In genomic region chr4:153377981-153378380, GRCm38 (mm10) we compare ENCODE assay signal across 10 mouse cellular contexts.
DNase-seq lines count a peak whose midpoint lies in the region; ATAC-seq lines count a peak whose summit lies in the region.
"Had no signal": no experiment of that assay in that cellular context is flagged by ENCODE, and none has a peak within 500 bp of the region (broad histone marks: within the 10 kb centered on the region; RNA-seq: fewer than 3 reads in every experiment).

No protein-coding gene starts in this region.

- no peak overlapping the region for H3K4me2 ChIP-seq in heart, embryonic 11.5 days
- H3K4me2 ChIP-seq in embryonic facial prominence, embryonic 11.5 days (ENCODE audit: low read depth, low read length), result no peak overlapping the region
- H3K4me2 ChIP-seq in neural tube, embryonic 11.5 days (ENCODE audit: low read depth), result no peak overlapping the region

- no peaks in the 10 kb centered on the region for H3K4me1 ChIP-seq in heart, embryonic 11.5 days (ENCODE audit: control insufficient read depth, insufficient read depth, low read length)
- H3K4me1 ChIP-seq in embryonic facial prominence, embryonic 11.5 days (ENCODE audit: control insufficient read depth, insufficient read depth, low read length), result no peaks in the 10 kb centered on the region
- no peaks in the 10 kb centered on the region for H3K4me1 ChIP-seq in neural tube, embryonic 11.5 days (ENCODE audit: control insufficient read depth, insufficient read depth, low read length)

- DNase-seq in heart, postnatal 25 days (ENCODE audit: low spot score), result no peak
- DNase-seq in R1 (ENCODE audit: low read depth, low spot score), result peak; percentile 31
- peak; percentile 56 for DNase-seq in embryonic facial prominence, embryonic 11.5 days (ENCODE audit: low spot score)
- peak; percentile 16 for DNase-seq in kidney, postnatal 14 days
- DNase-seq in neural tube, embryonic 11.5 days (ENCODE audit: low spot score), result peak; percentile 61
- no peak for DNase-seq in spleen, postnatal 36 days (ENCODE audit: low spot score in 2 of 2)
- DNase-seq in adrenal gland, postnatal 4 days (ENCODE audit: low spot score in 2 of 2), result no peak

- no peaks in the 10 kb centered on the region for H3K36me3 ChIP-seq in heart, embryonic 11.5 days (ENCODE audit: control insufficient read depth, insufficient read depth, low read length)
- no peaks in the 10 kb centered on the region for H3K36me3 ChIP-seq in embryonic facial prominence, embryonic 11.5 days (replicated peaks; ENCODE audit: control insufficient read depth, insufficient read depth, low read depth, low read length)
- H3K36me3 ChIP-seq in neural tube, embryonic 11.5 days (ENCODE audit: control insufficient read depth, insufficient read depth, low read length), result no peaks in the 10 kb centered on the region

- no peaks in the 10 kb centered on the region; the same call in 1 of the 2 replicates for H3K9me3 ChIP-seq in heart, embryonic 11.5 days (replicated peaks; ENCODE audit: control insufficient read depth, low read length)
- no peaks in the 10 kb centered on the region for H3K9me3 ChIP-seq in embryonic facial prominence, embryonic 11.5 days (replicated peaks; ENCODE audit: control insufficient read depth, low read length)
- no peaks in the 10 kb centered on the region for H3K9me3 ChIP-seq in neural tube, embryonic 11.5 days (ENCODE audit: control insufficient read depth, low read length)

- H3K9ac ChIP-seq in heart, embryonic 11.5 days (ENCODE audit: low read depth, low read length), result no peak overlapping the region
- no peak overlapping the region for H3K9ac ChIP-seq in embryonic facial prominence, embryonic 11.5 days (replicated peaks; ENCODE audit: low read length)
- H3K9ac ChIP-seq in neural tube, embryonic 11.5 days (ENCODE audit: low read length), result no peak overlapping the region

- H3K4me3 ChIP-seq in heart, embryonic 11.5 days (ENCODE audit: low read depth, low read length), result no peak overlapping the region
- no peak overlapping the region for H3K4me3 ChIP-seq in embryonic facial prominence, embryonic 11.5 days (ENCODE audit: low read depth, low read length)
- H3K4me3 ChIP-seq in neural tube, embryonic 11.5 days (ENCODE audit: low read depth, low read length), result no peak overlapping the region

- 0 out of 2 replicates have a peak, but pooled peaks have one; percentile 7 for ATAC-seq in heart, embryonic 11.5 days (replicated peaks; ENCODE audit: insufficient number of reproducible peaks, low FRiP score, low TSS enrichment)
- ATAC-seq in embryonic facial prominence, embryonic 11.5 days (replicated peaks; ENCODE audit: insufficient number of reproducible peaks, low FRiP score, low TSS enrichment, low read depth), result no peak; the same call in 1 of the 2 replicates
- no peak for ATAC-seq in neural tube, embryonic 11.5 days (ENCODE audit: insufficient read depth, low FRiP score, low TSS enrichment)
- ATAC-seq: Patski had no signal

- 18% methylated on average over 6 of the region's 6 CpGs for WGBS in heart, embryonic 11.5 days (ENCODE audit: insufficient replicate concordance)
- WGBS in embryonic facial prominence, embryonic 11.5 days, result 18% methylated on average over 6 of the region's 6 CpGs
- 19% methylated on average over 6 of the region's 6 CpGs for WGBS in neural tube, embryonic 11.5 days

- H3K27me3 ChIP-seq in heart, embryonic 11.5 days (ENCODE audit: control insufficient read depth, insufficient read depth, low read length), result no peaks in the 10 kb centered on the region
- H3K27me3 ChIP-seq in embryonic facial prominence, embryonic 11.5 days (ENCODE audit: control insufficient read depth, insufficient read depth, low read length), result no peaks in the 10 kb centered on the region
- H3K27me3 ChIP-seq in neural tube, embryonic 11.5 days (ENCODE audit: control insufficient read depth, insufficient read depth, low read length), result no peaks in the 10 kb centered on the region
- H3K27me3 ChIP-seq: Patski had no signal

- no peak overlapping the region for H3K27ac ChIP-seq in heart, embryonic 11.5 days (ENCODE audit: low read depth, low read length)
- H3K27ac ChIP-seq in embryonic facial prominence, embryonic 11.5 days (replicated peaks; ENCODE audit: low read depth, low read length), result no peak overlapping the region
- no peak overlapping the region for H3K27ac ChIP-seq in neural tube, embryonic 11.5 days (ENCODE audit: low read depth, low read length)
- H3K27ac ChIP-seq: macrophage had no signal

- intact Hi-C loops in heart, postnatal 25 days (cut with DNase I), result loop anchor here (5.0 kb wide), 1 partner anchor 201 kb away; no protein-coding TSS in a partner anchor

Comparison
In these comparisons a context has a peak if more than half of its experiments do, and no peak if none do; other contexts are left out.
1. DNase-seq: peak in R1 (single experiment), embryonic facial prominence, embryonic 11.5 days (single experiment), kidney, postnatal 14 days (single experiment) and neural tube, embryonic 11.5 days (single experiment); none in heart, postnatal 25 days (single experiment), spleen, postnatal 36 days (0 of 2) and adrenal gland, postnatal 4 days (0 of 2).